Mouse (Mus musculus) spleen, adult 2 months (tissue): Measurements from ENCODE around the gene Itpkc.

ENCODE experiments used
- CTCF ChIP-seq: fragments of 200-500 bp; IDR thresholded peaks from 2 replicates; pipeline ENCODE4 v1.5.1; 2011; ENCODE audit warnings: mild to moderate bottlenecking, inconsistent platforms; ENCODE audit not compliant: insufficient read depth, insufficient read length, insufficient replicate concordance; ENCODE audit errors: extremely low read depth
- POLR2A ChIP-seq: fragments of 200-500 bp; IDR thresholded peaks from 2 replicates; pipeline ENCODE4 v1.6.1; 2011; ENCODE audit warnings: low read depth, low read length, inconsistent platforms

GRCm38 (mm10) chr7:27231693-27232331 is 3.4 kb upstream of the Itpkc start:
- TF ChIP-seq POLR2A (no peak), CTCF (no peak)
